Mouse (Mus musculus): ENCODE results near the gene Asic1. TPM values are rescaled to one million over a fixed set of nuclear protein-coding genes. Genes with fewer than 3 reads are reported as not detected.

Asic1 gene
- 10 to 100 TPM; 29.6 to 32.0 TPM for total RNA-seq (2021)

DNA sequence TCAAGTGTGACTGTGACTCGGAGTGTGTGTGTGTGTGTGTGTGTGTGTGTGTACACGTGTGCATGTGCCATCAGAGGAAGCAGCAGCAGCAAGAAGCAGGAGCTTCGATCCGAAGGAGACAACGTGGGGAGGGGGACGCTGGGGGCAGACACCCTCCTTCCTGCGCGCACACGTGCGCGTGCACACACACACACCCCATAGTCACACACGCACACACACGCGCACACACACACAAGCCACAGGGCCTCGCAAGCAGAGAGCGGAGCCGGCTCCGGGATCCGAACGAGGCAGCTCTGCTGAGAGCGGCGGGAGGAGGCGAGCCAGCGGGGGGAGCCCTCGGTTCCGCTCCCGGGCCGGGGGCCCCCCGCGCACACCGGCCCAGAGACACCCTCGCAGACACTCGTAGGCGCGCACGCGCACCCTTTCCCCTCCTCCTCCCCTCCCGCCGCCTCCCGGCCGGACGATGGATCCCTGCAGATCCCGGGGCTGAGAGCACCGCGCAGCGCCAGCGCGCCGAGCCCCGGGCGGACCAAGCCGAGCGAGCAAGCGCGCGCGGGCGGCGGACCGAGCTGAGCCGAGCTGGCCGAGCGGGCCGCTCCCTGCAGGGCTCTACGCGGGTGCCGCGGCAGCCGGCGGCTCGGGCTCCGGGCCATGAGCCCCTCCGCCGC is at the start of gene Asic1:
TSS of gene Asic1 (plus strand) at position 215 of the 668 bp plus-strand sequence.
- DNase-seq (ENCODE audit: extremely low spot score in 1 of 2, low spot score in 1 of 2): peak; percentile 46 to 71

DNA sequence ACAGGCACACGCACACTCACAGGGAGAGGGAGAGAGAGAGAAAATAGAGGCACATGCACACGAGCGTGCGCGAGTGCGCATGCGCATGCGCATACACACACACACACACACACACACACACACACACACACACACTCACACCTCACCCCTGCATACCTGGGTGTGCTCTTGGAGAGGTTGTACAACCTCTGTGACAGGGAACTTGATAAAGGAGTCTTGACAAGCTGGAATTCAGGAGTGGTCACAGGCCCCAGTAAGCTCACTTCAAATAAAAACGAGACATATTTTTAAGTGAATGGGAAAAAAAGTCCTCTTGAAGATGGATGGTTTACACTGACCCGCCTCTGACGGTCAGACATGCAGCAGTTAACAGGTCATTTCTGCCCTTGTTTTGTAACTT is 48.1 kb upstream of the Asic1 start:
- DNase-seq (ENCODE audit: extremely low spot score in 1 of 2, low spot score in 1 of 2): no peak

DNA sequence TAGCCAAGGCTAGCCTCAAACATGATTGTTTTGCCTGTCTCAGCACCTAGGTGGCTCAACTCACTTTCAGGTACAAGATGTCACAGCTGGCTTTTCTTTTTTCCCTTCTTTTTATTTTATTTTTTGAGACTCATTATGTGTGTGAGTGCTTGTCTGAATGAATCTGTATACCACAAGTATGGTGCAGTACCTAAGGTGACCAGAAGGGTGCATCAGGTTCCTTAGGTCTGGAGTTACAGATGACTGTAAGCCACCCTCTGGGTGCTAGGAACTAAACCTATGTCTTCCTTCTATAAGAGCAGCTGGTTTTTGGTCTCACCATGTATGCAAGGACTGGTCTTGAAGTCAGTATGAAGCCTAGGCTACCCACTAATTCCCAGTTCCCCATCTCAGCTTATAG is 38.5 kb upstream of the Asic1 start:
- DNase-seq (ENCODE audit: extremely low spot score in 1 of 2, low spot score in 1 of 2): no peak

DNA sequence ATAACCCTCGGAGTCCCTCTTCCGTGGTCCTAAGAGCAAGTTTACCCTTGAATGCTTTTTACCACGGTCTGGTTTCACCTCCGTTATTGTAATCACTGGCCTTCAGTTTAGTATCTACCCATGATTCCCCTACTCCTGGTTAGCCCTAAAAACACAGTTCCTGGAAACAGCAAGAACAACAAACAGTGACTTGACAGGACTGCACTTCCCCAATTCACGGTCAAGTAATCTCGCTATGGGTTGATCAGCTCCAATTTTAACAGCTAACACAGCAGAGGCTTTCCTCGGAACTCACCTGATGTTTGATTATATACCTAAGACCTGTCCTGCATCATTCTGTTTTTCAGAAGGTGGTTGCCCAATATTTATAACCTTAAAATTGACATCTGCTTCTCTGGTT is 35.5 kb upstream of the Asic1 start:
- DNase-seq (ENCODE audit: extremely low spot score in 1 of 2, low spot score in 1 of 2): no peak

DNA sequence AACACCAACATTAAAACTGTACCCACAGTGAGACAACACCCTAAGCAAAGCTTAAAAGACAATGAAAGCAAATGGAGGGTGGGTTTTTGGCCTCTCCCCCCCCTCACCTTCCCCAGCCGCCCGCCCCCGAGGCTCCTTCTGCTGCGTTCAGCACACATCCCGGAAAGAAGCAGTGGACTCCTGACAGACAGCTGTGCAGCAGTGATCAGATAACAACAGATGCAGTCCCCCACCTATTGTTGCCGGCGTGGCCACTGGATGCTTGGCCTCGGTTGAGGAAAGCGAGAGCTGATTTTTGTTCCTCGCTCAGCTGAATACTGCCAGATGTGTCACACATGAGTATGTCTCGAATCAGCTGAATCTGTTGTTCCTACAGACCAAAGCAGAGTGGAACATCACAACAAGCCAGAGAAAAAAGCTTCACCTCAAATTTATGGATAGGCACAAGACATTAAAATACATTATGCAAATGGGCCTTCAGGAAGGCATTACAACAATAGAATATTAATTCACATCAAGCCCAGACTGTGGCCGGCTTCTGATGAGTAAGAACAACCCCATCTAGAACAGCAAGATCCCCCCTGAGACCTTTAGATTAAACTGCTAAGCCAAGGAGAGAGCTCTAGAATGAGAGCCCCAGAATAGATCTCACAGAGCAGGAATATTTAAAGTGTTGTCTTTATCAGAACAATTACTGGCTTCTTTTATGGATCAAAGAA is 32.6 kb upstream of the Asic1 start:
- DNase-seq (ENCODE audit: extremely low spot score in 1 of 2, low spot score in 1 of 2): no peak

DNA sequence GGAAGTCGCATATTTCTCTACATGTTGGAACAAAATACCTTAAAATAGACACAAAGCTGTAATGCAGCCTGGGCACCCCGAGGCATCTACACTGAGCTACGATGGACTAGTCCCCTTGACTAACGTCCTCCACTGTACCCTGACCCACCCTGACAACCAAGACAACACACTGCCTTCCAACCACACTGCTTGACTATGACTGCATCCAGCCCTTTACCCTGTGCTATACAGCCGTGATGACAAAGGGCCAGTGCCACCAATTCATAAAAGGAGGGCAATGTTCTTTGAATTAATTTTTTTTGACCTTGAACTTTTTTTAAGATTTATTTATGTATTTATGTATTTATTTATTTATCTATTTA is 32.1 kb upstream of the Asic1 start:
- no peak for DNase-seq (ENCODE audit: extremely low spot score in 1 of 2, low spot score in 1 of 2)

DNA sequence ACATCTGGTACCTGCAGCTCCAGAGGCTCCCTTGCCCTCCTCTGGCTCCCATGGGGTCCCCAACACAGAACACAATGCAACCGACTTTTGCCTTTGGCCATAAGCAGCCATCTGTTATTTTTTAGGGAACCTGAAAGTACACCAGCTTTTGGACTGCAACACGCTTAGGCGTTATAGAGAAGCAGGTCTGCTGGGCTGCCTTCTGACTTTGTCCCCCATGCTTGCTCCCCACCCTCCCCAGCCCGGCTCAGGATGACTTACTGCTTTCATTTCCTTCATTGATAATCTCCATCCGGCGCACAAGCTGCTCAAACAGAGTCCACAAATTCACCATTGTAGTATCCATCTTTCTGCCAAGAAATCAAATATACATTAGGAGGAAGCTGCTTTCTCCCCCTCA is 27.5 kb upstream of the Asic1 start:
- DNase-seq (ENCODE audit: extremely low spot score in 1 of 2, low spot score in 1 of 2): no peak

DNA sequence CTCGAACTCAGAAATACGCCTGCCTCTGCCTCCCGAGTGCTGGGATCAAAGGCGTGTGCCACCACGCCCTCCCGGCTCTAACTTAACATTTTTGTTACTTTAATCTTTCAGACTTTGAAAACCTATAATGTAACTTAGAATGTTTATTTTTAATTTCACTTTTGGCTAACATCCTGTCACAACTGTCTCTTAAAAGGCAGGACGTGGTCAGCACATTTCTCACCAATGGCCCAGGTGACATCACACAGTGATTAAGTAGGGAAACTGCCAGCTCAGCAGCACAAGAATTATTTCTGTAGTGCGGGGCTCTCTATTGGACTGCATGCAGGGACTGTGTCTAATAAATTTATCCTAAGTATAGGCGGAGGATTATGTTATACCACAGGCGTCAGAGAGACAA is 26.3 kb upstream of the Asic1 start:
- DNase-seq (ENCODE audit: extremely low spot score in 1 of 2, low spot score in 1 of 2): no peak

DNA sequence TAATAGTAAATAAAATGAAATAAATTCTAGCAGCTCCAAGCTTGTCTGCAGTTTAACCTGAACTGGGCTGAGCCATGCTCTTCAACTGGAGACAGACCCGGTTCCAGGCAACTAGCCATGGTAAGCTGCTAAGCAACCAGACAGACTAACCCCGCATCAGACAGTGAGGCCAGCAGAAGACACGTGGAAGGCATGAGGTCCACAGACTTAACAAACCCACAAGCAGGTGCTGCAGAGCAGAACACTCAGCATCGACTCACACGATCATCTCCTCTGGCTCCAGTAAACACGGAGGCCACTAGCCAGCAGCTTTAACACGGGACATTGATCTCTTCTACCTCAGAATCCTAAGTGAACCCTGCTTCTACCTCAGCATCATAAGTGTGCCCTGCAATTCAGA is 25.4 kb upstream of the Asic1 start:
- no peak for DNase-seq (ENCODE audit: extremely low spot score in 1 of 2, low spot score in 1 of 2)

DNA sequence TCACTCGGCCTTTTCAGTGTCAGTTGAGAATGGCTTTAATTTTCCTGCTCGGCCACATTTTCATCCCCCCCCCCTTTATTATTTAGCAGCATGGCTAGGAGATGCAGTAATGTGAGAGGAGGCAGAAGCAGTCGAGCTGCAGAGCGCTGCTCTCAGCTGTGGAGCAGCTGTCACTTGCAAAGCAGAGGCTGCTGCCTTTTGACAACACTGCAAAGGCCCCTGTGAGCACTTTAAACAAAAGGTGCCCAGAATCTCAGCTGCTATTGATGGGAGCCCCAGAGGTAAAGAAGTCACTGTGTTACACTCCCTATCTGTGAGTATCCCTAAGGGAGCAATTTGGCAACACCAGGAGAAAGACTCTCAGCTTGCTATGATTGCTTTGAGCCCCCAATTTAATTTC is 21.8 kb upstream of the Asic1 start:
- no peak for DNase-seq (ENCODE audit: extremely low spot score in 1 of 2, low spot score in 1 of 2)

DNA sequence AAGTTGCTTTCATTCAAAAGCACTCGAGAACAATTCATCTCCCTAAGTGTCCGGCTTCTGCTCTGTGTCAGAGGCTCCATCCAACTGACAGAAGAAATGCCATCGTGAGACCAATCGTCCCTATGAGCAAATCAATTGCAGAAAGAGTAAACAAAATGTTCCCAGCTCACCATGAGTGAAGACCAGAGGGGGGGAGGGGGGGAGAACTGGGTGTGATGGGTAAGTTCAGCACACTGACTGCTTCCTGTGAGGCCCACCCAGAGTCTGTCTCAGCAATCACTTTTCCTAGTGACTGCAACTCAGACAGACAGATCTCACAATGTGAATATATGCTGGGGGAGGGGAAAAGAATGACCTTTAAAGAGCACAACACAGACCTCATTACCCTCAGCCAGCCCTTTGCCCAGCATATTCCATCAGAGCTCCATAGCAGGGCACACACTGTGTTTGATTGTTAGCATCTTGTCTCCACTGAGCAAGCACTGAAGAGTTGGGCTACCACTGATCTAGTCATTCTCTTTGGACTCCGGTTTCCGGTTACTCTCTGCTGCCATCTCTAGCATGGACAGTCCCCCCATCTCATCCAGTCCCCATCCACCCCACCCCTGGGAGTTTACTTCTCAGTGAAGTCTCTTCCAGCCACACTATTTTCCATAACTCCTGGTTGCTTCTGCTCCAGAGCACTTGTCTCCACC is 21.0 kb upstream of the Asic1 start:
- DNase-seq (ENCODE audit: extremely low spot score in 1 of 2, low spot score in 1 of 2): no peak

DNA sequence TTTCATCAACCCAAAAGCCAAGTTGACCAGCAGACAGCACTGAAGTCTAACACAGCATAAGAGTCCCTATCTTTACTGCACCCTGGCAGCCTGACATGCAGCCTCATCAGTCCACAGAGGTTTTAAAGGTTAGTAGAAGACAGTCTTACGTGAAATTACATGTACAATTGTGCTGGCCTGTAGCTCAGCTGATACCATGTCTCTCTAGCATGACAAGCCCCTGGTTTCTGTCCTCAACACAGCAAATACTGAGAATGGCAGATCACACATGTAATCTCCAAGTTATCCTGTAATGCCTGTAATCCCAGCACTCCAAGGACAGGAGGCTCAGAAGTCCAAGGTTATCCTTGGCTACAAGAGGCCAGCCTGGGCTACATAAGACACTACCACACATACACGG is 19.9 kb upstream of the Asic1 start:
- DNase-seq (ENCODE audit: extremely low spot score in 1 of 2, low spot score in 1 of 2): no peak

DNA sequence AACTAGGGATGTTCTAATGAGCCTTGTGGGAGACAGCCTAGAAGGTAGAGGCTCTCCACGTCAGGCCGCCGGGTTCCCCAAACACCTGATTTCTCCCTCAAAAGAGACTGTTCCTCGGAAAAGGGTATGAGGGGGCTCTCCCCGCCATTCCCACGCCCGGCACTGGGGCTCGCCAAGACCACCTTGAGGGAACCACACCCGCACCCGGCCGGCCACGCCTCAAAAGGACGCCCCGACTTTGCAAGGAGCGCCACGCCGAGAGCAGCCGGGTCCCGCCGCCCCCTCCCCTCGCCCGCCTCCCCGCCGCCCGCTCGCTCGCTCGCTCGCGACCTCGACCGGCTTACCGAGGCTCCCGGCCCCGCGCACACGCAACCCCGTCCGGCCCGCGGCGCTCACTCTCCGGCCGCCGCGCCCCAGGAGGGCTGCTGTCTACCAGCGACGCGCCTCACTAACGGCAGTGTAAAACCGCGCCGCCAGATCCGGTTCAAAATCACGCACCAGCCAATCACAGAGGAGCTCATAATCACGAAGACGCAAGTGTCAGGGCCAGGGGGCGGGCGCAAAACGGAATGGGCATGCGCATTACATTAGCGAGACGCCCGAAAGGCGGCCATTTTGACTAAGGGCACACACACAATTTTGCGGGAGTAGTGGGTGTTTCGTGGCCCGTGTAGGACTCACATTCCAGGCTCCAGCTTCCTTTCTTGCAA is 18.9 kb upstream of the Asic1 start, which contains the start of gene Racgap1:
TSS of gene Racgap1 (minus strand) at position 494 of the 710 bp plus-strand sequence.
- peak; percentile 82 to 92 for DNase-seq (ENCODE audit: extremely low spot score in 1 of 2, low spot score in 1 of 2)

DNA sequence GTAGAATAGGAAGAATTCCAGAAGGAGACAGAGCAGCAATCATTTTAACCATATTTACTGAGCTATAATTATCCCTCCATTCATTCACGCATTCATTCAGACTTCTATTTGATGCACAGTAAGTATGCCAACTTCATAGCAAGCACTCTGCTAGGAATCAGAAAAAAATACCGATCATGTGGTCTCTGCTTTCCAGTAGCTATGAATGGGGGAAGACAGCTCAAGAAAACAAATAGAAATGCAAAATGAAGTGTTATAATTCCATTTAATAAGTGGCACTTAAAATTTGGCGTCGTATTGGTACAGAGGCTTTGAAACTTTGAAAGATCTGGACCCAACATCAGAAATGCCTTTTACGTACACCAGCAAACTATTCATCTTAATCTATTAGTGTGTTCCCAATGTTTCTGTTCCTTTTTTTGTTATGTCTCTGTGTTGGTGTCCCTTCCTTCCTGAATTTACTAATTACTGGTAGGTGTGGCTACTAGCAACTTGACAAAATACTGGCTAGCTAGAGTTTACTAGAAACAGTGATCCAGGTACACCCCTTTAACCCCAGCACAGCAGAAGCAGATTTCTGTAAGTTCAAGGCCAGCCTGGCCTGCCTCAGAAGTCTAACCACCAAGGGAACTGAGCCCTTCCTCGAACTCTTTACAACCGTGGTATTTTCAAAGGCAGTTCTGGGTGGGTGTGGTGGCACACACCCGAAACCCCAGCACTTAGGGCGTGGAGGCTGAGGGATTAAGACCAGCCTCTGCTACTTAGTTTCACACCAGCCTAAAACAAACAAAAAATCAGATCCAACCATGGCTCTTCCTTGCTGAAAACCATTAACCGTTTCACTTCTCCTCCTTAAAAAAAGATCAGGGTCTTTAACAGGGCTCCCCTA is 17.9 kb upstream of the Asic1 start:
- DNase-seq (ENCODE audit: extremely low spot score in 1 of 2, low spot score in 1 of 2): no peak

DNA sequence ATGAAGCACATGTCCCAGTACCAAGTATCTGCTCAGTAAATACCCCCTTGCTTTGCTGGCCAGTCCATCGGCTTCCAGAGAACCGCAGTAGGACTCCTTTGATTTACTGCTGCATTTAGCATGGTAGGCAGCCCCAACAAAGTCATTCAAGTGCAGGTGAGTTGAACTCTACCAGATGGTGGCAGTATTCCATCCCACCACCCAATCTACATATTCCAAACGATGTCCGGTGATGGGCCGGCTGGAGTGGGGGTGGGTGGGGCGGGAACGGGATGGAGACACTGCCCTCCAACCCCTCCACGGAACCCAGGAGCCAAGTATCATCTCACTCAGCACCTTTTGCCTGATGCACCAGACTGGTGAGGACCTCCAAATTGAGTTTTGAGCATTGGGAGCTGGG is 16.9 kb upstream of the Asic1 start:
- DNase-seq (ENCODE audit: extremely low spot score in 1 of 2, low spot score in 1 of 2): no peak

DNA sequence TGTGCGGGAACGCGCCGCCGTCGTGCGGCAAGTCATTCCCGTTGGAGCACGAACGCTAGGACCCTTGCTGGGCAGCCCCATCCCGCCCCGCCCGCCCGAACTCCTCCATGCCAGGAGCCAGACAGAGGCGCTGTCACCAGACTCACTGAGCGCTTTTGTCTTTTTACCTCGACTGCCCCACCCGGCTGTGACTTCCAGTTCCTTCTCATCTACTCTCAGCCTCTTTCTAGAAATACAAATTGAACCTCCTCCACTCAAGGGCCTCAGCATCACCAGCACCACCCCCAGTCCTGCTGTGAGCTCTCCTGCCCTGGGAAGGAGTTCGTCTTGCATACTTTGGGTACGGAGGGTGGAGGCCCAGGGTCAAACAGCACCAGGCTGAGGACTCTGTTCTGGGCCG is 16.3 kb upstream of the Asic1 start:
- DNase-seq (ENCODE audit: extremely low spot score in 1 of 2, low spot score in 1 of 2): no peak

DNA sequence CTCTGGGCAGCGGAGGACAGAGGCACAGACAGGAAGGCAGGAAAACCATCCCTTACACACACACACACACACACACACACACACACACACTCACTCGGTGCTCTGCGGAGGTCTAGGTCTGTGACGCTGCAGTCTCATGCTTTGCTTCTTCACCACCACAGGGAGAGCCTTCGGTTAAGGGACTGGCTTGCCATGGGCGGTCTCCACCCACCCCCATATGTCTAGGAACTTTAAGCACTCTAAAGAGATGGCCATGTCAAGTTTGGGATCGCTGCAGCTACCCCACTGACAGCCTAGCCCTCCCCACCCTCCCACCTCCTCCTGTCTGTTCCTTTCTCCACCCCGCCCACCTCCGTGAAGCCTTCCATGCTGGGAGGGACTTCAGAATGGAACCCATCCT is 14.2 kb upstream of the Asic1 start:
- no peak for DNase-seq (ENCODE audit: extremely low spot score in 1 of 2, low spot score in 1 of 2)

DNA sequence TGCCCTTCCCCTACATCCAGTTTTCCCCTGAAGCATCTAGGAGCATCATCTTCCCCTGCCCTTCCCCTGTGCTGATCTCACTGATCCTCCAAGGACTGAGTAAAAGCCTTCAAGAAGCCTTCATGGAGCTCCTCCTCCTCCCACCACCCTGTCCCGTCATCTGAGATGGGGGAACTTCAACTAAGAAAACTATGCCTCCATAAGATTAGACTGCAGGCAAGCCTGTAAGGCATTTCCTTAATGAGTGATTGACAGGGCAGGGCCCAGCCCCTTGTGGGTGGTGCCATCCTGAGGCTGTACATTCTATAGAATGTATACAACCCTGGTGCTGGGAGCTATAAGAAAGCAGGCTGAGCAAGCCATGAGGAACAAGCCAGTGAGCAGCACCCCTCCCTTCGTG is 11.7 kb upstream of the Asic1 start:
- DNase-seq (ENCODE audit: extremely low spot score in 1 of 2, low spot score in 1 of 2): no peak

DNA sequence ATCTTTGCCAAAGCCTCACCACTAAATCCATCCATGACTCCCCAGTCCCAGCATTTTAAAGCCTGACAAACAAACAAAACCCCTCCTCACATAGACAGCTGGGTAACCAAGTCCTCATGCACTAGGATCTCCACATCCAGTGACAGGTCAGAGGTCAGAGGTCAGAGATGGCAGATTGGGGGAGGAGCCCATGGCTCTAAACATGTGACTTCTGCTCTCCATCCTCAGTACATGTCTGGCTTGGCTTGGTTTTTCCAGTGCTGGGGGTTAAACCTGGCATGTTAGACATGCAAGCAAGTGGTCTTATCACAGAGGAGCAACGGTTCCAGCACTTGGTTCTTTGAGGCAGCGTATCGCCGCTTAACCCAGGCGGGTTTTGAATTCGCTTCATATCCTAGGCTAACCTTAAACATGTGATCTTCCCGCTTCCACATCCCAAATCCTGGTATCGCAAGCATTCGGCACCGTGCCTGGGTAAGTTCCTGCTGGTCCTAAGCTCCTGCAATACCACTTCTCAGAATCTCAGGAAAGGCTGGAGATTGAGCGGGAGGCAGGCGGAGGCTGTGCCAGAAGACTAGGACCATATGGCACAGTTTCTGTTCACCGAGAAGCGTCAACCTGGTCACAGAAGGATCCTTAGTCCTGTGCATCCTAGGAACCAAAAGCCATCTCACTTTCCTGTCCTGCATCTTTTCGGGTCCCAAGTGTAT is 8.9 kb upstream of the Asic1 start:
- no peak for DNase-seq (ENCODE audit: extremely low spot score in 1 of 2, low spot score in 1 of 2)

DNA sequence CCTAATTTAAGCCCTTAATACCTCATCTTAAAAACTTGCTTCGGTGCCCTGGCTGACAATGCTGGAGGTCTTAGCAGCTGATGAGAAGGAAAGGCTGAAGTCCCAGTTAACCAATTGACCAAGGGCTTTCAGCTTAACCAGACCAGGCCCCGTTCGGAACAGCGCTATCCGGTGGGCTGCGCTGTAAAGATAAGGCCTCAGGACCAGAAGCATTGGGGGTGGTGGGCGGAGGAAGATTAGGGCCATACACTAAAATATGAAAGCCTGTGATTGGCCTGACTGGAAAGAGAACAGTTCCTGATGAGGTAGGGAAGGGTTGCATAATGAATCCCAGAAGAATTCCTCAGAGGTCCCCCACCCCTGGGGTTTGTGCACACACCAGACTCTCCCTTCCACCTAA is 7.8 kb upstream of the Asic1 start:
- no peak for DNase-seq (ENCODE audit: extremely low spot score in 1 of 2, low spot score in 1 of 2)
